Mouse (Mus musculus): ENCODE measurements at regions not wholly inside any gene's neighbourhood (a gene's known extent, or its start where the extent isn't known, plus 50 kb on each side); places are given as distances from the start of the nearest gene placed in this dataset.

GRCm38 (mm10) chr2:161187516-161187915 lies 78.6 kb upstream of the Chd6 start:
- TF ChIP-seq POLR2A (IDR thresholded peaks at IDR 0.05; ENCODE audit: insufficient read depth, low read length) (no peak), CTCF (IDR thresholded peaks at IDR 0.05; ENCODE audit: low read depth, low read length) (no peak)

Measured in ES-Bruce4 (cell line).